ENCODE assay signal across 13 mouse cellular contexts in genomic region chr10:75054125-75054524, GRCm38 (mm10). TPM values are rescaled to one million over a fixed set of nuclear protein-coding genes. Genes with fewer than 3 reads are reported as not detected.
A peak's percentile ranks its signal among the peaks of the same experiment; 100 is the strongest.
DNase-seq lines count a peak whose midpoint lies in the region; ATAC-seq and TF ChIP-seq lines count a peak whose summit lies in the region.
"Had no signal": no experiment of that assay in that cellular context is flagged by ENCODE, and none has a peak within 500 bp of the region (broad histone marks: within the 10 kb centered on the region; RNA-seq: fewer than 3 reads in every experiment).

No protein-coding gene starts in this region.

- H3K4me2 ChIP-seq in heart, embryonic 14.5 days (ENCODE audit: low read length), result no peak overlapping the region
- no peak overlapping the region for H3K4me2 ChIP-seq in forebrain, postnatal 0 days (ENCODE audit: low read depth)
- H3K4me2 ChIP-seq: midbrain, embryonic 15.5 days had no signal

- ATAC-seq in heart, embryonic 14.5 days (ENCODE audit: insufficient number of reproducible peaks, insufficient read depth, low FRiP score, low read depth), result peak; percentile 22; the same call in 1 of the 2 replicates
- no peak for ATAC-seq in forebrain, postnatal 0 days
- ATAC-seq: midbrain, embryonic 15.5 days had no signal

- no peak overlapping the region for H3K9ac ChIP-seq in heart, embryonic 14.5 days (ENCODE audit: low read length)
- no peak overlapping the region for H3K9ac ChIP-seq in forebrain, postnatal 0 days
- H3K9ac ChIP-seq: midbrain, embryonic 15.5 days had no signal

- H3K27me3 ChIP-seq in heart, embryonic 14.5 days (ENCODE audit: control insufficient read depth, insufficient read depth, low read length), result peaks cover 31% of the 10 kb centered on the region
- H3K27me3 ChIP-seq in forebrain, postnatal 0 days (ENCODE audit: insufficient read depth, low read length), result no peaks in the 10 kb centered on the region
- H3K27me3 ChIP-seq: midbrain, embryonic 15.5 days had no signal

- 10% methylated on average over 6 of the region's 6 CpGs for WGBS in heart, embryonic 14.5 days
- WGBS in forebrain, postnatal 0 days, result 68% methylated on average over 6 of the region's 6 CpGs

- H3K9me3 ChIP-seq in heart, embryonic 14.5 days (ENCODE audit: control insufficient read depth, low read length), result no peaks in the 10 kb centered on the region
- H3K9me3 ChIP-seq in forebrain, postnatal 0 days (ENCODE audit: low read length), result no peaks in the 10 kb centered on the region
- H3K9me3 ChIP-seq: midbrain, embryonic 15.5 days had no signal

- H3K27ac ChIP-seq in heart, embryonic 14.5 days (replicated peaks in 1 of 2; ENCODE audit: control insufficient read depth in 1 of 2, insufficient read depth in 1 of 2, low read depth in 2 of 2, low read length in 2 of 2), result peak overlapping the region; percentile 25 to 37; a peak in 3 of 4 replicates
- H3K27ac ChIP-seq in forebrain, postnatal 0 days (ENCODE audit: low read depth, low read length), result no peak overlapping the region
- H3K27ac ChIP-seq: midbrain, embryonic 15.5 days had no signal

- intact Hi-C loops in heart, postnatal 25 days (cut with DNase I), result no loop called here

- no peaks in the 10 kb centered on the region for H3K36me3 ChIP-seq in heart, embryonic 14.5 days (ENCODE audit: control insufficient read depth, insufficient read depth, low read length)
- no peaks in the 10 kb centered on the region; the same call in 1 of the 2 replicates for H3K36me3 ChIP-seq in forebrain, postnatal 0 days (ENCODE audit: insufficient read depth)
- H3K36me3 ChIP-seq: midbrain, embryonic 15.5 days had no signal

- peak; percentile 96 for DNase-seq in heart, adult 11 months
- DNase-seq in heart, postnatal 25 days (ENCODE audit: low spot score), result no peak
- peak; percentile 71 for DNase-seq in adrenal gland, postnatal 10 days
- peak; percentile 41 for DNase-seq in lung, postnatal 14 days
- no peak for DNase-seq in thymus, postnatal 10 days (ENCODE audit: low spot score in 2 of 2)
- DNase-seq in forebrain, postnatal 0 days, result no peak
- no peak for DNase-seq in right cerebral cortex, postnatal 25 days
- DNase-seq: cerebellum, adult 11-12 months; retina, postnatal 1 day had no signal

- TF ChIP-seq CTCF in forebrain, postnatal 0 days (IDR thresholded peaks at IDR 0.05; ENCODE audit: low read depth), result no peak

- no peak overlapping the region for H3K4me3 ChIP-seq in heart, embryonic 14.5 days (ENCODE audit: control insufficient read depth in 1 of 2, insufficient read depth in 1 of 2, low read depth in 1 of 2, low read length in 2 of 2)
- no peak overlapping the region for H3K4me3 ChIP-seq in forebrain, postnatal 0 days (ENCODE audit: low read depth, low read length)
- H3K4me3 ChIP-seq: midbrain, embryonic 15.5 days had no signal

- H3K4me1 ChIP-seq in heart, embryonic 14.5 days (ENCODE audit: control insufficient read depth in 2 of 2, insufficient read depth in 2 of 2, low read length in 2 of 2), result peaks cover 9 to 14% of the 10 kb centered on the region in 2 experiments
- H3K4me1 ChIP-seq in forebrain, postnatal 0 days (ENCODE audit: insufficient read depth), result 0 out of 2 replicates have a peak, but pooled peaks cover 9% of the 10 kb centered on the region

RNA-seq across cellular contexts. Expression of gene Bcr, which starts 6.3 kb away (rescaled TPM):
- 1 to 10 TPM; 9.8 TPM for total RNA-seq in heart, postnatal 25 days (2021)
- total RNA-seq in adrenal gland, postnatal 10 days (2021), result 10 to 100 TPM; 21.6 to 24.0 TPM
- polyA plus RNA-seq in heart, embryonic 14.5 days (2014; fragmentation: Nextera tagmentation; extraction: Ambion mirVana), result 14.5 and 14.6 TPM in 2 replicates
- total RNA-seq in forebrain, postnatal 0 days (2014; rRNA removed), result 44.9 and 49.6 TPM in 2 replicates
- polyA plus RNA-seq in forebrain, postnatal 0 days (2015; fragmentation: Nextera tagmentation; extraction: Ambion mirVana), result 6.9 and 10.1 TPM in 2 replicates

RNA-seq across cellular contexts. Expression of gene Rab36, which starts 17.3 kb away (rescaled TPM):
- total RNA-seq in heart, postnatal 25 days (2021), result under 1 TPM; 0.49 to 0.50 TPM
- total RNA-seq in adrenal gland, postnatal 10 days (2021), result 10 to 100 TPM in 1 of 2 experiments, 1 to 10 TPM in 1; 7.1 to 12.5 TPM
- polyA plus RNA-seq in heart, embryonic 14.5 days (2014; fragmentation: Nextera tagmentation; extraction: Ambion mirVana), result 2.0 and 4.5 TPM in 2 replicates
- total RNA-seq in forebrain, postnatal 0 days (2014; rRNA removed), result 20.1 and 24.4 TPM in 2 replicates
- polyA plus RNA-seq in forebrain, postnatal 0 days (2015; fragmentation: Nextera tagmentation; extraction: Ambion mirVana), result 17.9 and 26.8 TPM in 2 replicates

RNA-seq across cellular contexts. Expression of gene Rsph14, which starts 21.7 kb away (rescaled TPM):
- not detected for total RNA-seq in heart, postnatal 25 days (2021)
- total RNA-seq in adrenal gland, postnatal 10 days (2021), result under 1 TPM in 1 of 2 experiments, not detected in 1; 0.39 TPM
- polyA plus RNA-seq in heart, embryonic 14.5 days (2014; fragmentation: Nextera tagmentation; extraction: Ambion mirVana), result not detected in 2 replicates
- total RNA-seq in forebrain, postnatal 0 days (2014; rRNA removed), result 0.23 and 0.24 TPM in 2 replicates
- 0.90 and 1.1 TPM in 2 replicates for polyA plus RNA-seq in forebrain, postnatal 0 days (2015; fragmentation: Nextera tagmentation; extraction: Ambion mirVana)
- total RNA-seq: gastrocnemius, postnatal 4 days had no signal
- polyA plus RNA-seq: limb, embryonic 11.5 days had no signal

Comparison
In these comparisons a context has a peak if more than half of its experiments do, and no peak if none do; other contexts are left out.
1. DNase-seq: peak in heart, adult 11 months (single experiment), adrenal gland, postnatal 10 days (single experiment) and lung, postnatal 14 days (single experiment); none in heart, postnatal 25 days (single experiment), thymus, postnatal 10 days (0 of 2), forebrain, postnatal 0 days (single experiment) and right cerebral cortex, postnatal 25 days (single experiment).
2. RNA of gene Rab36, which starts 17.3 kb away (total RNA-seq): 20.1 to 24.4 TPM in forebrain, postnatal 0 days and 7.1 to 12.5 TPM in adrenal gland, postnatal 10 days; 0.49 to 0.50 TPM in heart, postnatal 25 days; every median in the first group is over 4 times any median in the second.